Mouse (Mus musculus) effector memory CD4-positive, alpha-beta T cell, adult 5 months (primary cell): ENCODE data around the gene G0s2. TPM values are rescaled to one million over a fixed set of nuclear protein-coding genes. Genes with fewer than 3 reads are reported as not detected.

Source experiments
- polyA plus RNA-seq: library from polyadenylated mRNA; unstranded; fragments of 100-300 nt; shearing (Covaris generic); gene quantifications from one replicate; pipeline ENCODE4 v1.2.1, GENCODE M21; 2017

The G0s2 gene
- not detected for polyA plus RNA-seq

GRCm38 (mm10) chr1:193272916-193273601 is at the start of gene G0s2:
Gene G0s2 (minus strand): TSS chr1:193273217.

GRCm38 (mm10) chr1:193263955-193264598 is 8.9 kb downstream of the G0s2 start, which contains the start of gene Hsd11b1:
Gene Hsd11b1 (minus strand): TSS chr1:193264075.

Other genes starting within 250 kb of the G0s2 start
- not detected for gene Syt14, start 237.4 kb downstream of the G0s2 start, polyA plus RNA-seq
- 4.9 TPM for gene Diexf, start 142.9 kb downstream of the G0s2 start, polyA plus RNA-seq
- gene Irf6, start 120.1 kb downstream of the G0s2 start, polyA plus RNA-seq, result 5.5 TPM
- 5.7 TPM for gene A130010J15Rik, start 105.2 kb downstream of the G0s2 start, polyA plus RNA-seq
- 180 TPM for gene Traf3ip3, start 71.5 kb downstream of the G0s2 start, polyA plus RNA-seq
- 33.4 TPM for gene Lamb3, start 65.5 kb downstream of the G0s2 start, polyA plus RNA-seq
- gene Hsd11b1, start 9.1 kb downstream of the G0s2 start, polyA plus RNA-seq, result 131 TPM
- gene Camk1g, start 97.1 kb upstream of the G0s2 start, polyA plus RNA-seq, result not detected